Mouse (Mus musculus) urinary bladder, postnatal 25 days (tissue): ENCODE measurements around the gene Palm2.
A peak's percentile ranks its signal among the peaks of the same experiment; 100 is the strongest.

Experiments used
- DNase-seq: peaks from one replicate; pipeline ENCODE4 v3.0.0; 2022; ENCODE audit warnings: low spot score

Gene Palm2

GRCm38 (mm10) chr4:57514003-57514937, 80.2 kb downstream of the Palm2 start:
- no peak for DNase-seq

- no peak for DNase-seq
Measured at GRCm38 (mm10) chr4:57515356-57515755, 81.3 kb downstream of the Palm2 start.

GRCm38 (mm10) chr4:57523456-57523855, 89.4 kb downstream of the Palm2 start:
- no peak for DNase-seq

GRCm38 (mm10) chr4:57524461-57524860, 90.4 kb downstream of the Palm2 start:
- no peak for DNase-seq

- no peak for DNase-seq
Measured at GRCm38 (mm10) chr4:57525221-57526011, 91.4 kb downstream of the Palm2 start.

GRCm38 (mm10) chr4:57528296-57528695, 94.2 kb downstream of the Palm2 start:
- DNase-seq, result no peak

GRCm38 (mm10) chr4:57533686-57534085, 99.6 kb downstream of the Palm2 start:
- DNase-seq, result no peak

- DNase-seq, result no peak
Measured at GRCm38 (mm10) chr4:57534232-57534631, 100.2 kb downstream of the Palm2 start.

- no peak for DNase-seq
Measured at GRCm38 (mm10) chr4:57535087-57535486, 101.0 kb downstream of the Palm2 start.

- no peak for DNase-seq
Measured at GRCm38 (mm10) chr4:57538029-57538688, 104.1 kb downstream of the Palm2 start.

- no peak for DNase-seq
Measured at GRCm38 (mm10) chr4:57543692-57544256, 109.7 kb downstream of the Palm2 start.

GRCm38 (mm10) chr4:57547785-57548184, 113.7 kb downstream of the Palm2 start:
- DNase-seq, result no peak

GRCm38 (mm10) chr4:57550216-57550615, 116.2 kb downstream of the Palm2 start:
- DNase-seq, result no peak

GRCm38 (mm10) chr4:57557102-57557501, 123.1 kb downstream of the Palm2 start:
- DNase-seq, result no peak

- DNase-seq, result no peak
Measured at GRCm38 (mm10) chr4:57559438-57559837, 125.4 kb downstream of the Palm2 start.

GRCm38 (mm10) chr4:57560010-57560409, 126.0 kb downstream of the Palm2 start:
- DNase-seq, result no peak

- no peak for DNase-seq
Measured at GRCm38 (mm10) chr4:57561055-57561454, 127.0 kb downstream of the Palm2 start.

GRCm38 (mm10) chr4:57565283-57565682, 131.2 kb downstream of the Palm2 start:
- DNase-seq, result no peak

- DNase-seq, result no peak
Measured at GRCm38 (mm10) chr4:57565811-57566210, 131.8 kb downstream of the Palm2 start.

- peak; percentile 31 for DNase-seq
Measured at GRCm38 (mm10) chr4:57567666-57568206, 133.7 kb downstream of the Palm2 start, which contains the start of gene Pakap. Gene Pakap, plus strand, starts transcription at chr4:57568179.

GRCm38 (mm10) chr4:57568268-57569068, 134.4 kb downstream of the Palm2 start:
- no peak for DNase-seq
